Mouse (Mus musculus) cerebellum, adult 11-12 months (tissue): ENCODE results near the gene Acp2.
"Not testable (repeated sequence)": the region's sequence is repeated elsewhere in the genome, so short reads cannot be mapped to it uniquely, and the experiment has no call there.

Experiments
- DNase-seq: peaks from one replicate; pipeline ENCODE4 v3.0.0; 2022

Acp2 gene

DNA sequence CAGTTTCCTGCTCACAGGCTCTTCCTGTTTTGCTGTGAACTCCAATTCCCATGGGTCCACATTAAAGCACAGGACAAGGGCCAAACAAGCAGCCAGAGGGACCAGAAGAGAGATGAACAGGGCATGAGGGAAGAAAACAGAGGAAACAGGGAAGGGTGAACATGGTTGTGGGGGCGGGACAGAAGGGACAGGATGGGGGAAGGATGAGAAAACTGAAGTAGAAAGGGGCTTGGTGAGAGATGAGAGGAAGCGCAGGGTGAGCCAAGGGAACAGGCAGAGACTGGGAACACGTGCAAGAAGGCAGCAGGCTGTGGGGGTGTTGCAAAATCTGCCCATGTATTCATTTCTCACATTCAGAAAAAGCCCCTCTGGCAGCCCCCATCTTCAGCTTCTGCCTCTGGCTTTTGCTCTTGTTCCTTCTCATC, 6.1 kb upstream of the Acp2 start:
- no peak for DNase-seq

DNA sequence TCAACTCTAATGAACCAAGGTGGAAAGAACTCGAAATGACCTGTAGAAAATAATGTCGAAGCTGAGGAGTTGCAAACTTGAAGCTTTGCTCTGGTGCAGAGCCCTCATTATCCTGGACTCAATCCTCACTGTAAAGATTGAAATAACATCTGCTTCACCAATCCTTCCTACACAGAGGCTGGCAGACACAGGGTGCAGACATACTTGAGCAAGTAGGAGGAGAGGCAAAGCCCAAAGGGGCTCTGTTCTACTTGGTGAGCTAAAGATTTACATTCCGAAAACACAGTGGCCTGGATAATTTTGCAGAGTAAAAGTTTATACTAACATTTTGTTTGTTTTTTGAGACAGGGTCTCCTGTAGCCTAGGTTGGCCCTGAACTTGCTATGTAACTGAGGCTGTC, 3.8 kb upstream of the Acp2 start:
- no peak for DNase-seq

GRCm38 (mm10) chr2:91202972-91203656, 429 bp downstream of the Acp2 start:
- no peak for DNase-seq

DNA sequence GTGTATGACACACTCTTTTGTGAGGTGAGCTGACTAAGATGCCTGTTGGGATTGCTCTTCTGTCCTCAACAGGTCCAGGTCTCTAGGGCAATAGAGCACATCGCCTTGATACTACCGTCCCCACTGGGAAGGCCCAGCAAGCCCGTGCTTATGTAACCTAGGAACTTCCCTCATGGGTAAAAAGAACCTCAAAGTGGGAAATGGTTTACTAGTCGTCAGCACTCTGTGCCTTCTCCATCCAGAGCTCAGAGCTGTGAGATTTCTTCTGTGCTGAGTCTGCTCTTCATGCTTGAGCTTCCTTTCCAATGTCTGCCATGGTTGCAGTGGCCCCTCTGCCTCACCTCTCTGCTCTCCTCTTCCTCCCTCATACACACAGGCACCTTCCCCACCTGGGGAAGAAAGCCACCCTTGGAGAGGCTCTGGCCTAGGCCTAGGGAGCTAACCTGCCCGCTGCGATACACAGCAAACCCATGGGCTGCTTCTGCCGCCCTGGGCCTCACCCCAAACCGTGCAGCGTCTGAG, 3.6 kb downstream of the Acp2 start:
- no peak for DNase-seq

DNA sequence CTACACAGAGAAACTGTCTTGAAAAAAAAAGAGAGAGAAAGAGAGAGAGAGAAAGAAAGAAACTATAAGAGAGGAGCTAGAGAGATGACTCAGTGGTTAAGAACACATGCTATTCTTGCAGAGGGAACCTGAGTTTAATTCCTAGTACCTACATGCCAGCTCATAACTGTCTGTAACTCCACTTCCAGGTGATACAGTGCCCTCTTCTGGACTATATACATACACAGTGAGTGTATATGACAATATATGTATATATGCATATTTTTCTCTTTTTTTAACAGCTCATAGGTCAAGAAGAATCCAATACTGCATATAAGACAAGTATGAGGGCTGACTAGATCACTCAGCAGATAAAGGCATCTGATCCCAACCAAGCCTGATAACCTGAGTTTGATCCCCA, 10.6 kb downstream of the Acp2 start:
- no peak for DNase-seq

GRCm38 (mm10) chr2:91217032-91217431, 14.3 kb downstream of the Acp2 start:
- no peak for DNase-seq

DNA sequence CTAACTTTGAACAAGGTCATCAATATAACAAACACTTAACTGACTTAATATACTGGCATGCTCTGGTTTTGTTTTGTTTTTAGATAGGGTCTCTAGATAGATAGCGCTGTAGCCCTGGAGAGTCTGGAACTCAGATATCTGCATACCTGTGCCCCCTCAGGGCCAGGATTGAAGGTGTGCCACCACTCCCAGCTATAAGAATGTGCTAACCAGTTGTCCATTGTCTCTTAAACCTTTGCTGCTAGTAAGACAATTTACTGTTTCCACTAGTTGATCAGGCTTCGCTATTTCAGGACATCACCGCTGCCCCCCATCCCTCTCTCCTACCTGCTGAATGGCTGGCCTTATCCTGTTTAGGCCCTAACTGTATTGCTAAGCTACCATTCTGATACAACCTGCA, 17.8 kb downstream of the Acp2 start:
- no peak for DNase-seq

GRCm38 (mm10) chr2:91223614-91224013, 20.9 kb downstream of the Acp2 start:
- DNase-seq = no peak

GRCm38 (mm10) chr2:91229735-91230134, 27.1 kb downstream of the Acp2 start:
- no peak for DNase-seq

DNA sequence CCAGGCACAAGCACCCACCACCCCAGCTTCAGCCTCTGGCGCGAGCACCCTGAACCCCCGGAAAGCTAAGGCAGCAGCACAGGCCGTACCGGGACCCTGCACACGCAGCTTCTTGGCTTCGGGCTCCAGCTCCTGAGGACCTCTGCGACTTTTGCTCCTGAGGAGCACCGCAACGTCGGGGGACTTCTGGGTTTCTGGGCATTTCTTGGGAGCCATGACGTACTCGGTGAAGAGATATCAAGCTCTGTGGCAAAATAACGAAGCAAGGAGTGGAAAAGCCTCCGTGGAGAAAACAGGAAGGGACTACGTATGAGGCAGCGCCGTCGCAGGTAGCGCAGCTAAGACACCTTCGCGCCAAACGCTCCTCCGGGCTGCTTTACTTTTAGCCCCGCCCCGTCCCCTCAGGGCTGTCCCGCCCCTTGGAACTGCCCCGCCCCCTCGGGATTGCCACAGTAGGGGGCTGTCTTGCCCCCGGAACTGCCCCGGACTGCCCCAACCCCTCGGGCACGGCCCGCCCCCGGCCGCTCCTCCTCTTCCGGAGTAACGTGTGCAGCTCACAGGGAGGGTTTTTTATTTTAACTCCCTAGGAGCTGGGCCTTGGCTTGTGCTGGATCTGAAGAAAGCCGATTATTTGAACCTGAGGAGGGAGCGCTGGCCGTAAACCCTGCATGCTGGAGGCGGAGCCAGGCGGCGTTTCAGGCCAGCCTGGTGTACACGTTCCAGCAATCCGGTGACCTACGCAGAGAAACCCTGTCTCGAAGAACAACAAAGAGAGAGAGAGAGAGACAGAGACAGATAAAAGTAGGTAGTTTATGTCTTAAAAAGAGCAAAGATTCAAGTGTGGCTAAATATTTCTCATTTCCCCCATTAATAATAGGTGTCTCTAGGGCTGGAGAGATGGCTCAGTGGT, 34.2 kb downstream of the Acp2 start, which contains the start of gene Ddb2:
Ddb2 (minus strand) TSS at position 382 of the 910 bp plus-strand sequence.
- DNase-seq = peak; percentile 91

GRCm38 (mm10) chr2:91237511-91238080, 34.9 kb downstream of the Acp2 start:
- not testable (repeated sequence) for DNase-seq

DNA sequence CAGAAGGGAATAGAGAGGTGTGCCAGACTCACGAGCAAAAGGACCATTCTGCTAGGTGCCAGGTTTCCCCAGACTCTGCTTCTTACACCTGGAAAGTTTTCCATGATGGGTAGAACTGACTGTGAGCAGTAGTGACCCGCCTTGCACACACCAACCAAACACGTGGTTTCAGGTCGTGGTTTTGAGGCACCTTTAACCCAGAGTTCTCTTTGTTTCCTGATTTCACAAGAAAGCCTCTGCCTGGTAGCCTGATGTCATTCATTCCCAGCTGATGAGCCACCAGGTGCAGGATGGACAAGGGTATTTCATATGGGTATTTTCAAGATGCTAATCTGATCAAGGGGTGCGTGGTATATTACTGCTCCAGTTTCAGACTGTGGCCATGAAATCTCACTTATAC, 39.9 kb downstream of the Acp2 start:
- DNase-seq = no peak

- peak; percentile 51 for DNase-seq
Measured at GRCm38 (mm10) chr2:91243416-91243815, 40.7 kb downstream of the Acp2 start.

DNA sequence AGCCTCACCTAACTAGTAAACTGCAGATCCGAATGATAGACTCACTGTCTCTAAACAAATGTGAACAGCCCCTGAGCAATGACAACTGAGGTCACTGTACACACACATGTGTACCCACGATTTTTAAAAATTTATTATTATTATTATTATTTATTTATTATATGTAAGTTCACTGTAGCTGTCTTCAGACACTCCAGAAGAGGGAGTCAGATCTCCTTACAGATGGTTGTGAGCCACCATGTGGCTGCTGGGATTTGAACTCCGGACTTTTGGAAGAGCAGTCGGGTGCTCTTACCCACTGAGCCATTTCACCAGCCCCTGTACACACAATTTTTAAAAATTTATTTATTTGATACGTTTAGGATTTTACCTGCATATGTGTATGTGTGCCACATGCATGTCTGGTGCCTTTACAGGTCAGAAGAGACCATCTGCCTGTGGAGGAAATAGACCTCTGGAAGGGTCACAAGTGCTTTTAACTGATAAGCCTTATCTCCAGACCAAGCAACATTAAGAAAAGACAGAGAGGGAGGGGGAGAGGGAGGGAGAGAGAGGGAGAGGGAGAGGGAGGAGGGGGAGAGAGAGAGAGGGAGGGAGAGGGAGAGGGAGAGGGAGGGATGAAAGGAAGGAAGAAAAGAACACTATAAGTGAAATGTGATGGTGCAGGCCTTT, 42.0 kb downstream of the Acp2 start:
- DNase-seq = no peak

GRCm38 (mm10) chr2:91248366-91248765, 45.7 kb downstream of the Acp2 start:
- DNase-seq = no peak

DNA sequence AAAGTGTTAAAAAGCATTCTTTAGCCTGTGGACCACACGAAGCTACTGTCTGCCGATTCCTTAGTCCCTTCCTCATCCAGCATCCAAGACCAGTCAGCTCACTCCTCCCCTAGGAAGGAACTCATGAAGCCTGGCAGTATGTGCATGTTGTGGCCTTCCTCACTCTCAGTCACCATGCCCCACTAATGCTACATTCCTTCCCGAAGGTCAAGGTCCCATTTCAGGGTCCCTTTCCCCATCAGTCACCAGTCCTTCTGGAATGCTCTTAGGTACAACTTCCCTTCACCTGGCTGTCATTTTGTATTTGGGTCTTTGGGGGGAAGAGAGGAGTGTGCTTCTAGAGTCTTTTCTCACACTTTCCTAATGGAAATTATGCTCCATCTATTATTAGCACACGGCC, 49.3 kb downstream of the Acp2 start:
- no peak for DNase-seq

- no peak for DNase-seq
Measured at GRCm38 (mm10) chr2:91252512-91252911, 49.8 kb downstream of the Acp2 start.

DNA sequence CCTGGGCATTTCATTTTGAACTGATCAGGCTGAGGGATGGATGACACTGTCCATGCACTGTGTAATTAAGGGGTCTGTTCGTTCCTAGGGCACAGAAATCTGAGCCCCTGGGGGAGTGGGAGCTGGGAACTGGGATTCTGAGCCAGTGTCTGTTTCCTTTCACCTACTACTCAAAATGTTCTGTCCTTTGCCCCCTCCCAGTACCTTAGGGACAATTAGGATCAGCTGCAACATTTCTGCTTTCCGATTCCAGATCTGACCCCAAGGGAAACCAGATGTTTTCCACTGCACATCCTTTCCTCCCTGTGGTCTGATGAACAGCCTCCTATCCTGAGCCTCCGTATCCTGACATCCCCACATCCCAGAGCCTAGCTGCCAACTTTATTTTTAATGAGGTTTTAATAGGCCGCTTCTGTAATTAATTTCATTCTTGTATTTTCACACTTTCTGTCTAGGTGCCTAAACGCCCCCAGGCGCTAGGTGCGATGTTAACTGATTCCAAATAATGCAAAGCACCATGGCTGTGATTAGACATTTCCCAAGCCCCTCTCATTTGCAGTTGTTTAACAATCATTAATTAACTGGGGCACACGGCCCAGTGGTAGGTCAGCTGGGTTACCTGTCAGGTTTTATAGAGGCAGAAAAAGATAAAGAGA, 52.2 kb downstream of the Acp2 start:
- no peak for DNase-seq

GRCm38 (mm10) chr2:91255661-91256150, 53.0 kb downstream of the Acp2 start, which contains the start of gene Pacsin3:
TSS of gene Pacsin3 (plus strand) at chr2:91255954.
- peak; percentile 79 for DNase-seq

DNA sequence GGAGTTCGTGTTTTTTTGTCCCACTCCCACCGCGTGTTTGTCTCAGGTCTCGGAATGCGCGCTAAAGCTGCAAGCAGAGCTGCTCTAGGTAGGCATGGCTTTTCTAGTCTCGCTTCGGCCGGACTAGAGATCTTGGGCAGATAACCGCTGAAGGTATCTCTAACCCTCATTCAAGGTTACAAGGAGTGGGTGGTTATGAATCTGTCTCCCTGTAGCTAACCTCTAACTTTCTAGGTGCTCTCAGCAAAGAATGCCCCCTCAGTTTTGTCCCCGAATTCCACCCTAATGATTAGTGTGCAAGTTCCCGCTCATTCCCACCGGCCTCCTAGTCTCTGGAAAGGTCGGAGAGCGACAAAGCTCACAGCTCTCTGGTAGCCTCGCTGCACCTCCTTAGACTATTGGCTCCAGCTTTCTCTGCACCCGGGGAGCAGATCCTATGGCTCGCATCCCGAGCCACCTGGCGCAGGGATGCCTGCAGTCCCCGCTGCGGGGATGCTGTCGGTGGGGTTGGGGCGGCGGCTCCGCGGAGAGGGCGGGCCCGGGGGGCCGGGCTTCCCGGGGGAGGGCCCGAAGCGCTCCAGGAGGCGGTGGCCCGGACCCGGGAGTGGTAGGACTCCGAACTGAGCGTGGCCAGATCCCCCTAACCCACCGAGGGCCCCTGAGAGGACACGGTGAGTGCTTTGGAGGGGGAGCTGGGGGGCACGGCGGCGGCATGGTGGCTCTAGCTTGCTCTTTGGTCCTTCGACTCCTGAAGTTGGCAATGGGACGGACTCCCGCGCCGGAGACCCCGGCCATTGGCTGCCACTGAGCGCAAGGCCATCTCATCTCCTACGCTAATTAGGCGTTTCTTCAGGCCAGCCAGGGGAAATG, 53.8 kb downstream of the Acp2 start:
- DNase-seq = peak; percentile 83
